Mouse (Mus musculus) lung, adult 2 months (tissue): ENCODE measurements around the gene Sox18. TPM values are rescaled to one million over a fixed set of nuclear protein-coding genes. Genes with fewer than 3 reads are reported as not detected.

Experiments
- DNase-seq: peaks from one replicate; pipeline ENCODE4 v3.0.0; 2022
- H3K4me1 ChIP-seq: fragments of 200-500 bp; 2 replicates; pipeline ENCODE4 v1.6.1; 2011; ENCODE audit warnings: low read length; ENCODE audit not compliant: control insufficient read depth, insufficient read depth
- H3K4me3 ChIP-seq: fragments of 200-500 bp; replicated peaks from 2 replicates; pipeline ENCODE3; 2011; ENCODE audit warnings: low read depth, mild to moderate bottlenecking, control low read depth, low read length; ENCODE audit errors: extremely low read depth
- CTCF ChIP-seq: fragments of 200-500 bp; IDR thresholded peaks from 2 replicates; pipeline ENCODE4 v1.5.1; 2011; ENCODE audit warnings: mild to moderate bottlenecking, low read length, control low read depth; ENCODE audit not compliant: insufficient read depth
- POLR2A ChIP-seq: fragments of 200-500 bp; IDR thresholded peaks from 2 replicates; pipeline ENCODE4 v1.6.1; 2011; ENCODE audit warnings: low read depth, mild to moderate bottlenecking, control low read depth, low read length, borderline replicate concordance; ENCODE audit errors: extremely low read depth
- WGBS: fragments of 180-500 bp; shearing (Covaris S2); methylation state at CpG from one replicate; pipeline ENCODE4 v1.1.7; 2018; 5-methylcytosine and 5-hydroxymethylcytosine counted together
- polyA plus RNA-seq: library from polyadenylated mRNA; depleted of rRNA; stranded (reverse); fragments of >200 nt; gene quantifications from 2 replicates; pipeline ENCODE4 v1.2.3, GENCODE M21; 2012; rRNA removed

Gene Sox18
- polyA plus RNA-seq = 393 and 460 TPM in 2 replicates

- 2% methylated on average over 43 of the region's 43 CpGs for WGBS
- no peak for TF ChIP-seq CTCF
- TF ChIP-seq POLR2A = peak; percentile 99
- peak; percentile 68 for DNase-seq
- Histone ChIP-seq H3K4me3 (peak within 1 kb of the TSS; percentile 64), H3K4me1 (peaks cover 21% of the 10 kb centered on the region; the same call in 1 of the 2 replicates)
These were observed at the start of gene Sox18 for GRCm38 (mm10) chr2:181671326-181671725. Gene Sox18 (minus strand): TSS chr2:181671640.

- no peak for DNase-seq
- no peak overlapping the region for H3K4me3 ChIP-seq
These were observed 49.8 kb upstream of the Sox18 start for GRCm38 (mm10) chr2:181721200-181721599.

GRCm38 (mm10) chr2:181720061-181720460 is 48.6 kb upstream of the Sox18 start:
- WGBS = 32% methylated on average over 3 of the region's 3 CpGs
- Histone ChIP-seq H3K4me1 (no peaks in the 10 kb centered on the region), H3K4me3 (no peak overlapping the region)
- no peak for DNase-seq
- TF ChIP-seq POLR2A (no peak), CTCF (no peak)

More at GRCm38 (mm10) chr2:181721200-181721599, 49.8 kb upstream of the Sox18 start:
- H3K4me1 ChIP-seq = no peaks in the 10 kb centered on the region
- no peak for TF ChIP-seq POLR2A
- TF ChIP-seq CTCF = no peak

- no peak overlapping the region for H3K4me3 ChIP-seq
- H3K4me1 ChIP-seq = no peaks in the 10 kb centered on the region
- no peak for DNase-seq
- 36% methylated on average over 3 of the region's 3 CpGs for whole genome bisulfite sequencing
- TF ChIP-seq CTCF = no peak
These were observed 45.6 kb upstream of the Sox18 start for GRCm38 (mm10) chr2:181716991-181717390.

GRCm38 (mm10) chr2:181715382-181715781 is 43.9 kb upstream of the Sox18 start:
- Histone ChIP-seq H3K4me3 (no peak overlapping the region), H3K4me1 (no peaks in the 10 kb centered on the region)
- DNase-seq = no peak
- WGBS = 75% methylated on average over 3 of the region's 3 CpGs
- TF ChIP-seq POLR2A (no peak), CTCF (no peak)

GRCm38 (mm10) chr2:181714903-181715326 is 43.5 kb upstream of the Sox18 start, which contains the start of gene Oprl1:
Gene Oprl1 (plus strand): TSS chr2:181715016.
- no peaks in the 10 kb centered on the region for H3K4me1 ChIP-seq
- DNase-seq = no peak
- H3K4me3 ChIP-seq = no peak within 1 kb of the TSS
- WGBS = 2% methylated on average over 7 of the region's 7 CpGs
- no peak for TF ChIP-seq CTCF
- TF ChIP-seq POLR2A = no peak

- DNase-seq = no peak
- H3K4me3 ChIP-seq = no peak overlapping the region
- 73% methylated on average over 1 of the region's 1 CpGs for WGBS
- H3K4me1 ChIP-seq = no peaks in the 10 kb centered on the region
- TF ChIP-seq CTCF (no peak), POLR2A (no peak)
These were observed 42.3 kb upstream of the Sox18 start for GRCm38 (mm10) chr2:181713749-181714148.

GRCm38 (mm10) chr2:181706668-181707067 is 35.2 kb upstream of the Sox18 start:
- WGBS = 37% methylated on average over 4 of the region's 4 CpGs
- DNase-seq = no peak
- no peak for TF ChIP-seq POLR2A
- TF ChIP-seq CTCF = no peak

GRCm38 (mm10) chr2:181698241-181698640 is 26.8 kb upstream of the Sox18 start, which contains the start of gene Lkaaear1:
Gene Lkaaear1 (minus strand): TSS chr2:181698442.
- Histone ChIP-seq H3K4me1 (no peaks in the 10 kb centered on the region), H3K4me3 (no peak within 1 kb of the TSS)
- TF ChIP-seq CTCF = no peak
- no peak for DNase-seq
- WGBS = 44% methylated on average over 5 of the region's 5 CpGs

More at GRCm38 (mm10) chr2:181706668-181707067, 35.2 kb upstream of the Sox18 start:
- H3K4me1 ChIP-seq = no peaks in the 10 kb centered on the region
- H3K4me3 ChIP-seq = no peak overlapping the region

GRCm38 (mm10) chr2:181696801-181697420 is 25.5 kb upstream of the Sox18 start:
- no peak for DNase-seq
- Histone ChIP-seq H3K4me3 (no peak overlapping the region), H3K4me1 (peaks cover 2% of the 10 kb centered on the region; the same call in 1 of the 2 replicates)
- 69% methylated on average over 33 of the region's 33 CpGs for WGBS
- no peak for TF ChIP-seq POLR2A
- no peak for TF ChIP-seq CTCF
